Mouse (Mus musculus) liver, embryonic 14.5 days (tissue): Measurements from ENCODE around the gene Pex7.

Experiments
- CTCF ChIP-seq: IDR thresholded peaks from 2 replicates; pipeline ENCODE4 v1.5.1; 2016; ENCODE audit warnings: antibody characterized with exemption, low read depth, control low read depth
- EP300 ChIP-seq: IDR thresholded peaks from 2 replicates; pipeline ENCODE4 v1.6.1; 2016; ENCODE audit warnings: antibody characterized with exemption, low read depth

GRCm38 (mm10) chr10:19936961-19937708, 29.6 kb upstream of the Pex7 start:
- TF ChIP-seq CTCF (no peak), EP300 (no peak)
